Comparison of ENCODE assay signal across 19 mouse cellular contexts in genomic region chr2:78331736-78332475, GRCm38 (mm10).
DNase-seq lines count a peak whose midpoint lies in the region; ATAC-seq and TF ChIP-seq lines count a peak whose summit lies in the region.
"Had no signal": no experiment of that assay in that cellular context is flagged by ENCODE, and none has a peak within 500 bp of the region (broad histone marks: within the 10 kb centered on the region; RNA-seq: fewer than 3 reads in every experiment).

No protein-coding gene starts in this region.

- H3K4me1 ChIP-seq in heart, adult 2 months (ENCODE audit: control insufficient read depth, insufficient read depth, low read length): no peaks in the 10 kb centered on the region
- H3K4me1 ChIP-seq in heart, embryonic 10.5 days: no peaks in the 10 kb centered on the region
- no peaks in the 10 kb centered on the region for H3K4me1 ChIP-seq in heart, embryonic 16.5 days (ENCODE audit: control insufficient read depth, insufficient read depth, low read length)
- H3K4me1 ChIP-seq: embryonic facial prominence, embryonic 10.5 days; forebrain, embryonic 15.5 days; limb, embryonic 10.5 days; liver, embryonic 12.5 days had no signal

- H3K9me3 ChIP-seq in heart, embryonic 10.5 days: no peaks in the 10 kb centered on the region
- no peaks in the 10 kb centered on the region for H3K9me3 ChIP-seq in heart, embryonic 16.5 days (replicated peaks; ENCODE audit: control insufficient read depth, low read length)
- H3K9me3 ChIP-seq: forebrain, embryonic 15.5 days; limb, embryonic 10.5 days; liver, embryonic 12.5 days had no signal

- TF ChIP-seq POLR2A in heart, adult 2 months (IDR thresholded peaks at IDR 0.05; ENCODE audit: insufficient read depth, low read depth, low read length): no peak

- no peak overlapping the region for H3K4me2 ChIP-seq in heart, embryonic 16.5 days (ENCODE audit: low read depth, low read length)
- H3K4me2 ChIP-seq: forebrain, embryonic 15.5 days; liver, embryonic 12.5 days; lung, embryonic 14.5 days had no signal

- no peaks in the 10 kb centered on the region for H3K27me3 ChIP-seq in heart, adult 2 months (ENCODE audit: control insufficient read depth, insufficient read depth, low read length)
- no peaks in the 10 kb centered on the region for H3K27me3 ChIP-seq in heart, embryonic 10.5 days (ENCODE audit: insufficient read depth, poor library complexity, severe bottlenecking)
- no peaks in the 10 kb centered on the region for H3K27me3 ChIP-seq in heart, embryonic 16.5 days (ENCODE audit: control insufficient read depth, insufficient read depth, low read length)
- H3K27me3 ChIP-seq: forebrain, embryonic 15.5 days; liver, embryonic 12.5 days; Patski had no signal

- TF ChIP-seq CTCF in heart, adult 2 months (IDR thresholded peaks at IDR 0.05): no peak

- H3K27ac ChIP-seq in heart, adult 2 months: peak overlapping the region; percentile 40
- H3K27ac ChIP-seq in heart, embryonic 10.5 days: no peak overlapping the region
- H3K27ac ChIP-seq in heart, embryonic 16.5 days (ENCODE audit: low read length): no peak overlapping the region
- H3K27ac ChIP-seq: embryonic facial prominence, embryonic 10.5 days; forebrain, embryonic 15.5 days; left cerebral cortex, adult 2 months; limb, embryonic 10.5 days; liver, embryonic 12.5 days had no signal

- intact Hi-C loops in heart, adult 2 months (cut with DNase I): loop anchor here (5.0 kb wide), 1 partner anchor 55 kb away; no protein-coding TSS in a partner anchor

- H3K4me3 ChIP-seq in heart, adult 2 months: no peak overlapping the region
- H3K4me3 ChIP-seq in heart, embryonic 10.5 days: no peak overlapping the region
- H3K4me3 ChIP-seq in heart, embryonic 16.5 days (ENCODE audit: low read length): no peak overlapping the region
- H3K4me3 ChIP-seq: embryonic facial prominence, embryonic 10.5 days; forebrain, embryonic 15.5 days; left cerebral cortex, adult 2 months; limb, embryonic 10.5 days; liver, embryonic 12.5 days had no signal

- no peaks in the 10 kb centered on the region for H3K36me3 ChIP-seq in heart, adult 2 months (ENCODE audit: control insufficient read depth, insufficient read depth, low read length)
- H3K36me3 ChIP-seq in heart, embryonic 10.5 days: no peaks in the 10 kb centered on the region
- no peaks in the 10 kb centered on the region for H3K36me3 ChIP-seq in heart, embryonic 16.5 days (ENCODE audit: control insufficient read depth, insufficient read depth)
- H3K36me3 ChIP-seq: embryonic facial prominence, embryonic 10.5 days; forebrain, embryonic 15.5 days; limb, embryonic 10.5 days; liver, embryonic 12.5 days had no signal

- peak; percentile 22 to 59 for DNase-seq in heart, adult 2 months
- DNase-seq in heart, embryonic 10.5 days (ENCODE audit: low spot score): no peak
- DNase-seq in cerebellum, adult 9-10 months: peak; percentile 92
- no peak for DNase-seq in thymus, postnatal 0 days (ENCODE audit: low spot score)
- no peak for DNase-seq in right cerebral cortex, postnatal 25 days
- no peak for DNase-seq in retina, embryonic 14.5 days (ENCODE audit: low spot score)
- DNase-seq: kidney, adult 2 months; kidney, postnatal 14 days; lung, embryonic 14.5 days; midbrain, embryonic 14.5 days; retina, postnatal 1 day; thymus, adult 2 months had no signal

- TF ChIP-seq EP300 in heart, adult 2 months (IDR thresholded peaks at IDR 0.05; ENCODE audit: insufficient read depth, low read depth, low read length): peak; percentile 57; the same call in 1 of the 2 replicates

- 60% methylated on average over 5 of the region's 5 CpGs for WGBS in heart, adult 2 months
- 79% methylated on average over 5 of the region's 5 CpGs for WGBS in heart, embryonic 10.5 days
- WGBS in heart, embryonic 16.5 days: 66% methylated on average over 5 of the region's 5 CpGs

- no peak overlapping the region for H3K9ac ChIP-seq in heart, adult 2 months (ENCODE audit: low read depth, low read length)
- H3K9ac ChIP-seq in heart, embryonic 16.5 days (ENCODE audit: low read length): no peak overlapping the region
- H3K9ac ChIP-seq: forebrain, embryonic 15.5 days; liver, embryonic 12.5 days; lung, embryonic 14.5 days had no signal

- no peaks in the 10 kb centered on the region for H3K79me2 ChIP-seq in heart, adult 2 months (replicated peaks; ENCODE audit: control insufficient read depth, insufficient read depth, low read length)

- ATAC-seq in heart, embryonic 16.5 days (replicated peaks; ENCODE audit: extremely low read depth, insufficient read depth, low FRiP score): peak; percentile 72; the same call in 1 of the 2 replicates
- ATAC-seq: forebrain, embryonic 15.5 days; liver, embryonic 12.5 days; Patski had no signal

Comparison
In these comparisons a context has a peak if more than half of its experiments do, and no peak if none do; other contexts are left out.
1. DNase-seq: peak in heart, adult 2 months (2 of 2) and cerebellum, adult 9-10 months (single experiment); none in heart, embryonic 10.5 days (single experiment), thymus, postnatal 0 days (single experiment), right cerebral cortex, postnatal 25 days (single experiment) and retina, embryonic 14.5 days (single experiment).